Mouse (Mus musculus): ENCODE data around the gene Atg14.
"Not testable (repeated sequence)": the region's sequence is repeated elsewhere in the genome, so short reads cannot be mapped to it uniquely, and the experiment has no call there.

The Atg14 gene

GRCm38 (mm10) chr14:47570549-47570948 is at the start of gene Atg14:
Gene Atg14 (minus strand): TSS chr14:47570649.
- DNase-seq (ENCODE audit: low spot score), result not testable (repeated sequence)

GRCm38 (mm10) chr14:47618891-47619290 is 48.4 kb upstream of the Atg14 start:
- no peak for DNase-seq (ENCODE audit: low spot score)

- no peak for DNase-seq (ENCODE audit: low spot score)
Measured at GRCm38 (mm10) chr14:47613254-47613653, 42.8 kb upstream of the Atg14 start.

- DNase-seq (ENCODE audit: low spot score), result peak; percentile 85
Measured at GRCm38 (mm10) chr14:47597942-47598388, 27.5 kb upstream of the Atg14 start.

- no peak for DNase-seq (ENCODE audit: low spot score)
Measured at GRCm38 (mm10) chr14:47594426-47595103, 24.1 kb upstream of the Atg14 start.

GRCm38 (mm10) chr14:47590391-47590975 is 20.0 kb upstream of the Atg14 start:
- DNase-seq (ENCODE audit: low spot score), result peak; percentile 19

GRCm38 (mm10) chr14:47589444-47589843 is 19.0 kb upstream of the Atg14 start:
- no peak for DNase-seq (ENCODE audit: low spot score)

GRCm38 (mm10) chr14:47584346-47584745 is 13.9 kb upstream of the Atg14 start:
- no peak for DNase-seq (ENCODE audit: low spot score)

GRCm38 (mm10) chr14:47581681-47582080 is 11.2 kb upstream of the Atg14 start:
- no peak for DNase-seq (ENCODE audit: low spot score)

GRCm38 (mm10) chr14:47581280-47581679 is 10.8 kb upstream of the Atg14 start:
- no peak for DNase-seq (ENCODE audit: low spot score)

- peak; percentile 21 for DNase-seq (ENCODE audit: low spot score)
Measured at GRCm38 (mm10) chr14:47578086-47578485, 7.6 kb upstream of the Atg14 start.

GRCm38 (mm10) chr14:47576687-47577086 is 6.2 kb upstream of the Atg14 start:
- DNase-seq (ENCODE audit: low spot score), result no peak

- DNase-seq (ENCODE audit: low spot score), result no peak
Measured at GRCm38 (mm10) chr14:47574721-47575120, 4.3 kb upstream of the Atg14 start.

GRCm38 (mm10) chr14:47572707-47573106 is 2.3 kb upstream of the Atg14 start:
- no peak for DNase-seq (ENCODE audit: low spot score)

GRCm38 (mm10) chr14:47567962-47568652 is 2.3 kb downstream of the Atg14 start:
- peak; percentile 95 for DNase-seq (ENCODE audit: low spot score)

- DNase-seq (ENCODE audit: low spot score), result no peak
Measured at GRCm38 (mm10) chr14:47563106-47563505, 7.3 kb downstream of the Atg14 start.

GRCm38 (mm10) chr14:47562530-47562929 is 7.9 kb downstream of the Atg14 start:
- no peak for DNase-seq (ENCODE audit: low spot score)

- DNase-seq (ENCODE audit: low spot score), result no peak
Measured at GRCm38 (mm10) chr14:47560714-47561113, 9.7 kb downstream of the Atg14 start.

GRCm38 (mm10) chr14:47555225-47555624 is 15.2 kb downstream of the Atg14 start:
- DNase-seq (ENCODE audit: low spot score), result no peak

GRCm38 (mm10) chr14:47554236-47554635 is 16.2 kb downstream of the Atg14 start:
- DNase-seq (ENCODE audit: low spot score), result no peak

GRCm38 (mm10) chr14:47553380-47553779 is 17.1 kb downstream of the Atg14 start:
- no peak for DNase-seq (ENCODE audit: low spot score)

- no peak for DNase-seq (ENCODE audit: low spot score)
Measured at GRCm38 (mm10) chr14:47551668-47552067, 18.8 kb downstream of the Atg14 start.

- DNase-seq (ENCODE audit: low spot score), result no peak
Measured at GRCm38 (mm10) chr14:47544877-47545276, 25.6 kb downstream of the Atg14 start.

Data from layer of hippocampus, adult 11-12 months (tissue).